Mouse (Mus musculus): Measurements from ENCODE around the gene Qrfp. TPM values are rescaled to one million over a fixed set of nuclear protein-coding genes. Genes with fewer than 3 reads are reported as not detected.

Gene Qrfp
- polyA plus RNA-seq, 1 experiment from 2014 or later, result not detected

DNA sequence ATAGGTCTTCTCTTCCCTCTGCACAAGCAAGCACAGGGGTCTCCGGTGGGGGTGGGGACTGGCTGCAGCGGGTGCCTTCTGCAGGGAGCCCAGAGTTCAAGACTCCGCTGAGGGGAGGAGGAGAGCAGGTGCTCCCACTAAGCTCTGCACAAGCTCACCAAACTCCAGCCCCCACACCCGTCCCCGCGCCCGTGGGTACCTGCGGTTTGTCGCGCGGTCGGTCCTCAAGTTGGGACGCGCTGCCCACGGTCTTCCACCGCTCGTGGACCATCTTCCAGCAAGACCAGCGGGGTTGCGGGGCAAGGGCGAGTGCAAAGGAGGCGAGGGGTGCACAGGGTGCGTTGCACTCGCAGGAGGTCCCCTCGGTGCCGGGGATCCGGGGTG lies 35.1 kb upstream of the Qrfp start:
- ATAC-seq (ENCODE audit: low read depth), result no peak; the same call in 1 of the 2 replicates
- H3K27me3 ChIP-seq (ENCODE audit: control insufficient read depth, insufficient read depth, low read length), result peaks cover 24% of the 10 kb centered on the region

DNA sequence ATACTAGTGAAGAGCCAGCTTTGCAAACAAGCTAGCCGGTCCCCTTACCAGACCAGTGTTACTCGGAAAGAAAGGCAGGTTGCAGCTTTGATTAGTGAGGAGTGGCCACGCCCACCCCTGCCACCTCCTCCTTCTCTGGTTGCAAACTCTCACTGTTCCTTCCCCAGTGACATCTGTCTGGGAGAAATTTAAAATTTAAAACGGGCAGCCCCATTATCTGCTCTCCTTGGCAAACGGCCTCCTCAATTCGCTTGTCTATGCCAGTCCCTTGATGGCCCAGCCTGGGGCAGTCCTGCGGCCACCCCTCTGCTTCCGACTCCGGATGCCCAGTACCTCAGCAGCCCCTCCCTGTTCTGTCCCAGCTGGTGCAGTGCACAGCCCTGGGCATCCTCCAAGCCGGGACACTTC lies 34.4 kb upstream of the Qrfp start:
- H3K4me2 ChIP-seq (ENCODE audit: low read depth, low read length), result peak overlapping the region; percentile 14; the same call in 1 of the 2 replicates
- peak; percentile 64; the same call in 1 of the 2 replicates for ATAC-seq (ENCODE audit: low read depth)
- no peaks in the 10 kb centered on the region for H3K9me3 ChIP-seq (ENCODE audit: control insufficient read depth, low read length)
- H3K36me3 ChIP-seq (ENCODE audit: control insufficient read depth, insufficient read depth, low read length), result no peaks in the 10 kb centered on the region
- H3K9ac ChIP-seq (replicated peaks; ENCODE audit: low read depth, low read length), result no peak overlapping the region
- WGBS, result 5% methylated on average over 10 of the region's 10 CpGs
- H3K27ac ChIP-seq (ENCODE audit: low read depth, low read length), result no peak overlapping the region
- peaks cover 27% of the 10 kb centered on the region for H3K4me1 ChIP-seq (ENCODE audit: control insufficient read depth, insufficient read depth, low read length)
- H3K4me3 ChIP-seq (ENCODE audit: low read depth, low read length), result no peak overlapping the region
- peaks cover 24% of the 10 kb centered on the region for H3K27me3 ChIP-seq (ENCODE audit: control insufficient read depth, insufficient read depth, low read length)

More for the DNA sequence above, 35.1 kb upstream of the Qrfp start:
- H3K9ac ChIP-seq (replicated peaks; ENCODE audit: low read depth, low read length), result peak overlapping the region; percentile 51
- no peaks in the 10 kb centered on the region for H3K36me3 ChIP-seq (ENCODE audit: control insufficient read depth, insufficient read depth, low read length)
- peaks cover 30% of the 10 kb centered on the region for H3K4me1 ChIP-seq (ENCODE audit: control insufficient read depth, insufficient read depth, low read length)
- H3K4me2 ChIP-seq (ENCODE audit: low read depth, low read length), result peak overlapping the region; percentile 89
- WGBS, result under 1% methylated on average over 26 of the region's 26 CpGs
- no peak overlapping the region for H3K27ac ChIP-seq (ENCODE audit: low read depth, low read length)
- H3K4me3 ChIP-seq (ENCODE audit: low read depth, low read length), result peak overlapping the region; percentile 48
- no peaks in the 10 kb centered on the region for H3K9me3 ChIP-seq (ENCODE audit: control insufficient read depth, low read length)

DNA sequence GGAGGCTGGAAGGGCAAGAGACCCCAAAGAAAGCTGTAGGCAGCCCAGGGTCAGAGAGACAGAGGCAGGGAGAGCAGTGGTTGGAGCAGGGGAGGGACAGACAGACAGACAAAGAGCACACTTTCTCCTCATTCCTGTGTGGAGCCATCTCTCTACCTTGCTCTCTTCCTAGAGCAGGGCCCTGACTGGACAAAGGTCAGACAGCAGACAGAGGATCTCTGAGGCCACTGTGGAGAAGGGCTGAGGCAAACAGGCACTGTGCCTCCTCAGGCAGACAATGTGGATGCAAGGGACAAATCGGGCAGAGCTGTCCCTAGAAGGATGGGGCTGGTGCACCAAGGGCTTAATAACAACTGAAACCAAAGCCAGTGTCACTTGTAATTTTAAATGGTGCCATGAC lies 28.5 kb upstream of the Qrfp start:
- Histone ChIP-seq H3K27ac (ENCODE audit: low read depth, low read length) (no peak overlapping the region), H3K36me3 (ENCODE audit: control insufficient read depth, insufficient read depth, low read length) (no peaks in the 10 kb centered on the region), H3K4me2 (ENCODE audit: low read depth, low read length) (no peak overlapping the region), H3K4me1 (ENCODE audit: control insufficient read depth, insufficient read depth, low read length) (0 out of 2 replicates have a peak, but pooled peaks cover 6% of the 10 kb centered on the region), H3K9me3 (ENCODE audit: control insufficient read depth, low read length) (no peaks in the 10 kb centered on the region), H3K9ac (replicated peaks; ENCODE audit: low read depth, low read length) (no peak overlapping the region), H3K27me3 (ENCODE audit: control insufficient read depth, insufficient read depth, low read length) (peaks cover 5% of the 10 kb centered on the region; the same call in 1 of the 2 replicates), H3K4me3 (ENCODE audit: low read depth, low read length) (no peak overlapping the region)
- 46% methylated on average over 1 of the region's 1 CpGs for WGBS
- ATAC-seq (ENCODE audit: low read depth), result no peak

DNA sequence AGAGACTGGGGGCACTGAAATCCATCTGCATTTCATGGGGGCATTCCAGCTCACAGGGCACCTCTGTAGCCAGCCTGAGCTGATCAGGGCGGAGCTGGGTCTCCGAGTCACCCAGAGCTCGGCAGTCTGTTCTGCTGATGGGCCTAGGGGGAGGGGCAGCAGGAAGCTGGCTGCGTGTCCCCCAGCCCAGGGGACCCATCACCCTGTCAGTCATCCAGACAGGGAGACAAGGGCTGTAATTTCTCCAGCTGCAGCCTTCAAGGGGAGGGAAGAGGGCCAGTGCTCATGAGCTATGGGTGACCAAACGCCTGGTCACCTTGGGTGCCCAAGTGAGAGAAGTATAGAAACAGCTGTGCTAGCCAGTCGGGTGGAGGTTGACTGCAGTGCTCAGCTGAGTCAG lies 26.6 kb upstream of the Qrfp start:
- no peak for ATAC-seq (ENCODE audit: low read depth)
- no peak overlapping the region for H3K27ac ChIP-seq (ENCODE audit: low read depth, low read length)
- no peak overlapping the region for H3K4me3 ChIP-seq (ENCODE audit: low read depth, low read length)
- no peaks in the 10 kb centered on the region; the same call in 1 of the 2 replicates for H3K27me3 ChIP-seq (ENCODE audit: control insufficient read depth, insufficient read depth, low read length)
- H3K36me3 ChIP-seq (ENCODE audit: control insufficient read depth, insufficient read depth, low read length), result no peaks in the 10 kb centered on the region
- no peak overlapping the region for H3K4me2 ChIP-seq (ENCODE audit: low read depth, low read length)
- no peaks in the 10 kb centered on the region for H3K9me3 ChIP-seq (ENCODE audit: control insufficient read depth, low read length)
- WGBS, result 21% methylated on average over 6 of the region's 6 CpGs
- 0 out of 2 replicates have a peak, but pooled peaks cover 6% of the 10 kb centered on the region for H3K4me1 ChIP-seq (ENCODE audit: control insufficient read depth, insufficient read depth, low read length)
- H3K9ac ChIP-seq (replicated peaks; ENCODE audit: low read depth, low read length), result no peak overlapping the region

DNA sequence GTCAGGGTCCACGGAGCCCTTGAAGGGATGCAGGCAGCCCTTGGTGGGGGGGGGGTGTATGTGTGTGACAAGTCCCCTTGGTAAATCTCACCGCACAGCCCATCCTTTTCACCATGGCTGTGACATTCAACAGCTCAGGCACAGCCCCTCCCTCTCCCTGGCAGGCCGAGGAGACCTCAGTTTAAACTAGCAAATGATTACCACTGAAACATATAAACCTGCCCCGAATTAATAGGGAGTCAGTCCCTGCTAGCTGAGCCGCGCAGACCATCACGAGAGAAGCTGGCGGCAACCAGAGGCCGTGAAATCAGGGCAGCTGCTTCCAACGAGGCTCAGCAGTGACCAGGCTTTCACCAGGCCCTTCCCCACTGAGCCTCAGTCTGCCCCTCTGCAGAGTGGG lies 25.7 kb upstream of the Qrfp start:
- no peak for ATAC-seq (ENCODE audit: low read depth)
- Histone ChIP-seq H3K9ac (replicated peaks; ENCODE audit: low read depth, low read length) (no peak overlapping the region), H3K4me2 (ENCODE audit: low read depth, low read length) (no peak overlapping the region), H3K27me3 (ENCODE audit: control insufficient read depth, insufficient read depth, low read length) (no peaks in the 10 kb centered on the region; the same call in 1 of the 2 replicates), H3K27ac (ENCODE audit: low read depth, low read length) (no peak overlapping the region), H3K4me1 (ENCODE audit: control insufficient read depth, insufficient read depth, low read length) (0 out of 2 replicates have a peak, but pooled peaks cover 5% of the 10 kb centered on the region), H3K4me3 (ENCODE audit: low read depth, low read length) (no peak overlapping the region), H3K36me3 (ENCODE audit: control insufficient read depth, insufficient read depth, low read length) (no peaks in the 10 kb centered on the region), H3K9me3 (ENCODE audit: control insufficient read depth, low read length) (no peaks in the 10 kb centered on the region)
- 37% methylated on average over 10 of the region's 10 CpGs for WGBS

DNA sequence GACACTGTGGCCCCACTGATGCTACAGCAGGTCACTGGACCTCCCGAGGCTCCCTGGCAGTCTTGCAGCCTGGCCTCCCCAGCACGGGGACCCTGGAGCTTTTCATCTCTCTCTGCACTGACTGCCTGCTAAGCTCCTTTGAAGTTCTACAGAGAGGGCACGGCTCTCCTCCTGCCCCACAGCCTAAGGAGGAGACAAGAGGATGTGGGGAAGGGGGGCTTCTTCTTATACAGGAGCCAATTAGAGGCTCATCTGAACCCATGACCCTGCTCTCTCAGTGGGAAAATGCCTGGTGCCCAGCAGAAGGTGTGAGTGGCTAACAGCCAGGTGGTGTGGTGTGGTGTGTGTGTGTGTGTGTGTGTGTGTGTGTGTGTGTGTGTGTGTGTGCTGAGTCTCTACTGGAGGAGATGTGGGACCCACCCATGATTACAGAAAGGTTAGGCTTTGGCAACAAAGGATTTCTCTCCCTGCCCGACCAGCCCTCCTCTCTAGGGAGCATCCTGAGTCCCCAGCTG lies 18.0 kb upstream of the Qrfp start:
- H3K4me1 ChIP-seq (ENCODE audit: control insufficient read depth, insufficient read depth, low read length), result peaks cover 13% of the 10 kb centered on the region
- H3K9ac ChIP-seq (replicated peaks; ENCODE audit: low read depth, low read length), result no peak overlapping the region
- H3K27me3 ChIP-seq (ENCODE audit: control insufficient read depth, insufficient read depth, low read length), result no peaks in the 10 kb centered on the region
- WGBS, result 7% methylated on average over 4 of the region's 4 CpGs
- no peak overlapping the region for H3K4me3 ChIP-seq (ENCODE audit: low read depth, low read length)
- no peaks in the 10 kb centered on the region for H3K9me3 ChIP-seq (ENCODE audit: control insufficient read depth, low read length)
- no peak for ATAC-seq (ENCODE audit: low read depth)
- H3K36me3 ChIP-seq (ENCODE audit: control insufficient read depth, insufficient read depth, low read length), result no peaks in the 10 kb centered on the region
- H3K27ac ChIP-seq (ENCODE audit: low read depth, low read length), result peak overlapping the region; percentile 36; the same call in 1 of the 2 replicates
- no peak overlapping the region for H3K4me2 ChIP-seq (ENCODE audit: low read depth, low read length)

DNA sequence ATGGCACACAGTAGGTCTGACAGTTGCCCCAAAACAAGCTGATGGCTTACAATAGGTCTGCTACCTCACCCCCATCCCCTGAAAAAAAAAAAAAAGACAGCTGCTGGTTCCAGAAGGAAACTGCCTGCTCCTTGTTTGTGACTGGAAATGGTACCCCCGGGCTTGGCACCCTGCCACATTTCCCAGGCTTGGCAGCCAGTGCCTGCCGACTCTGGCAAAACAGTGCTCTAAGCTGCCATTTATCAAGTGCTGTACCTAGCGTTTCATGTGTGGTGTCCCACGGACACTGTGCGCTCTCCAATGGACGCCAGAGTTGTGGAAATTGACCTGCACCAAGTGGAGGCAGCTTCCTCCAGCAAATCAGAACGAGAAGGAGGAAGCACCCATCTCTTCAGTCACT lies 17.5 kb upstream of the Qrfp start:
- Histone ChIP-seq H3K27ac (ENCODE audit: low read depth, low read length) (0 out of 2 replicates have a peak overlapping the region, but pooled peaks have one; percentile 36), H3K4me1 (ENCODE audit: control insufficient read depth, insufficient read depth, low read length) (peaks cover 16% of the 10 kb centered on the region), H3K9ac (replicated peaks; ENCODE audit: low read depth, low read length) (no peak overlapping the region), H3K4me3 (ENCODE audit: low read depth, low read length) (no peak overlapping the region), H3K27me3 (ENCODE audit: control insufficient read depth, insufficient read depth, low read length) (no peaks in the 10 kb centered on the region), H3K4me2 (ENCODE audit: low read depth, low read length) (no peak overlapping the region), H3K36me3 (ENCODE audit: control insufficient read depth, insufficient read depth, low read length) (no peaks in the 10 kb centered on the region), H3K9me3 (ENCODE audit: control insufficient read depth, low read length) (no peaks in the 10 kb centered on the region)
- WGBS, result 28% methylated on average over 7 of the region's 7 CpGs
- ATAC-seq (ENCODE audit: low read depth), result peak; percentile 61; the same call in 1 of the 2 replicates

DNA sequence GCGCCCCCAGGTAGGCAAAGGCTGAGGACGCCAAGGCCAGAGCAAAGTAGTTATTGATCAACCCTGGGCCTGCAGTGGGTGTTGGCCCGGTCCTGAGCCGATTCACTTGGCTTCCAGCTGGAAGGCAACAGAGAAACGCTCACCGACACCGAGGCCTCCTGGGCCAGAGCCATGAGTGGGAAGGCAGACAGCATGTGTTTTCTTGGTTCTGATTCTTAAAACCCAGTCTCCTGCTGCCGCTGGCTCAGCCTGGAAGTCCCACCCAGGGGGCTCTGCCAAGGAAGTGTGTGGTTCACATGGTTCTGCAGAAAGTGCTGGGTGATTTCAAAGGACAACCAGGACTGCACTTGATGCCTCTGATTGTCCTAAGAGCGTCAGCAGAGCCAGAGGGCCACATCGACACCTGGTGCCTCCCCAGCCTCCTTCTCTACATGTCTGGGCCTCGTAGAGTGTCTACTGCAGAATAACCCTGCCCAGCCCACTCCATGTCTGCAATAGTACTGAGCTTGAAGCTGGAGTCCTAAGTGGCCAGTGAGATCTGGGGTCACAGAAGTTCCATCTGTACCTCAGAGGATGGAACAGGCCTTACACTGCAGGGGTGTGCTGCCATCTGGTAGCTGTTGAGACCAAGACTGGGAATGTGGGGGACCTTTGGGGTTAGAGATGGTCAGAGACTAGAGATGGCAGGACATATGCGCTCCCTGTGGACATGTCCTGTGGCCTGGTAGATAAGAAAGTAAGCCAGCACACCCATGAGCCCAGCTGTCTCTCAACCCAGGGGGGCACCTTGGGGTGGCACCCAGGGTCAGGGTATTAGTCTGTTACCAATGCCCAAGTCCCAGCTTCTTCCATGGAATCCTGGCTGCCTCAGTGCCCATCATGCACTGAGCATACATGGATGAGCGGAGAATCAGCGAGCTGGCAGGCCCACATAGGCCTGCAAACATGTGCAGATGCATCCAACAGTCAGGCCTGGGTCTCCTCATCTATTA lies 16.0 kb upstream of the Qrfp start:
- Histone ChIP-seq H3K27me3 (ENCODE audit: control insufficient read depth, insufficient read depth, low read length) (no peaks in the 10 kb centered on the region), H3K9me3 (ENCODE audit: control insufficient read depth, low read length) (no peaks in the 10 kb centered on the region), H3K27ac (ENCODE audit: low read depth, low read length) (no peak overlapping the region), H3K4me2 (ENCODE audit: low read depth, low read length) (no peak overlapping the region), H3K36me3 (ENCODE audit: control insufficient read depth, insufficient read depth, low read length) (no peaks in the 10 kb centered on the region), H3K4me3 (ENCODE audit: low read depth, low read length) (no peak overlapping the region), H3K4me1 (ENCODE audit: control insufficient read depth, insufficient read depth, low read length) (peaks cover 20% of the 10 kb centered on the region), H3K9ac (replicated peaks; ENCODE audit: low read depth, low read length) (no peak overlapping the region)
- no peak for ATAC-seq (ENCODE audit: low read depth)
- WGBS, result 81% methylated on average over 14 of the region's 14 CpGs

DNA sequence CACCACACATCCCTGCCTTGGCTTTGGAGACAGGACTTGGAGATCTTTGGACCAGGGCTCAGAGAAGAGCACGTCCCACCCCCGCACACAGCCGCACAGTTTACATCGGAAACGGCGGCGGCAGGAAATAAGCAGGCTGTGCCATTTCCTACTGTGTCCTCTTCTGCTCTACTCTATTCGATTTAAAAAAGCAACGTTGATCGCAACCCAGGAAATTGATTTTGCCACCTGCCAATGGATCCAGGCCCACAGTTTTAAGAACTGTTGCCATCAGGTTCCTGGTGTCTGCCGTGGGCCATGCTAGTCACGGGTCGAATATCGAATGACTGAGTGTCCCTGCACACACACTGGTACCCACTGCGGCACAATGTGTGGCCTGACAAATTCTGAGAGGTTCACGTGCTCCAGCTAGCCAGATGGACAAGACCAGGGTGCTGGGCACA lies 15.1 kb upstream of the Qrfp start:
- no peaks in the 10 kb centered on the region for H3K27me3 ChIP-seq (ENCODE audit: control insufficient read depth, insufficient read depth, low read length)
- no peaks in the 10 kb centered on the region for H3K36me3 ChIP-seq (ENCODE audit: control insufficient read depth, insufficient read depth, low read length)
- H3K4me2 ChIP-seq (ENCODE audit: low read depth, low read length), result no peak overlapping the region
- peaks cover 20% of the 10 kb centered on the region for H3K4me1 ChIP-seq (ENCODE audit: control insufficient read depth, insufficient read depth, low read length)
- no peak overlapping the region for H3K9ac ChIP-seq (replicated peaks; ENCODE audit: low read depth, low read length)
- no peaks in the 10 kb centered on the region for H3K9me3 ChIP-seq (ENCODE audit: control insufficient read depth, low read length)
- H3K4me3 ChIP-seq (ENCODE audit: low read depth, low read length), result no peak overlapping the region
- ATAC-seq (ENCODE audit: low read depth), result no peak
- WGBS, result 77% methylated on average over 16 of the region's 16 CpGs
- H3K27ac ChIP-seq (ENCODE audit: low read depth, low read length), result no peak overlapping the region
